Comparison of ENCODE assay signal across 8 mouse cellular contexts in the genomic region with DNA sequence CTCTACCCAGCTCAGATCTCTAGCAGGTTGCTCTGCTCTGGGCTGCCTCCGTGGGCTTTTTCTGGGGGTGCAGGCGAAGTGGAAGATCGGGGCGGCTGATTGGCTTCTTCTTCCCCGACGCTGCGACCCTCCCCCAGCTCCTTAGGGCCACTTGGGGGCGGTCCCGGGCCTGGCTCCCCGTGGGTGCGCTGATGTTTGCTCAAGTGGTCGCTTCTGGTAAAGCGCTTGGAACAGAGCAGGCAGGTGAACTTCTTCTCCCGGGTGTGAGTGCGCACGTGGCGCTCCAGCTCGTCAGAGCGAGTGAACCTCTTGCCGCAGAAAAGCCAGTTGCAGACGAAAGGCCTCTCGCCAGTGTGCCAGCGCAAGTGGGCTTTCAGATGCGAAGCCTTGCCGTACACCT. TPM values are rescaled to one million over a fixed set of nuclear protein-coding genes. Genes with fewer than 3 reads are reported as not detected.
DNase-seq lines count a peak whose midpoint lies in the region; ATAC-seq and TF ChIP-seq lines count a peak whose summit lies in the region.
"Had no signal": no experiment of that assay in that cellular context is flagged by ENCODE, and none has a peak within 500 bp of the region (broad histone marks: within the 10 kb centered on the region; RNA-seq: fewer than 3 reads in every experiment).

No protein-coding gene starts in this region.

- H3K9me3 ChIP-seq in midbrain, embryonic 11.5 days (ENCODE audit: control insufficient read depth, low read length), result no peaks in the 10 kb centered on the region

- H3K27ac ChIP-seq in testis, adult 2 months (ENCODE audit: control insufficient read depth, insufficient read depth, low read depth, low read length), result no peak overlapping the region
- no peak overlapping the region for H3K27ac ChIP-seq in midbrain, embryonic 11.5 days (ENCODE audit: low read depth, low read length)

- no peaks in the 10 kb centered on the region; the same call in 1 of the 2 replicates for H3K36me3 ChIP-seq in testis, adult 2 months (ENCODE audit: control insufficient read depth, insufficient read depth, low read length)
- H3K36me3 ChIP-seq in midbrain, embryonic 11.5 days (ENCODE audit: control insufficient read depth, insufficient read depth, low read length), result no peaks in the 10 kb centered on the region

- DNase-seq in testis, postnatal 10 days (ENCODE audit: low spot score), result no peak
- peak; percentile 58 for DNase-seq in forelimb bud, embryonic 11.5 days (ENCODE audit: low read depth, low spot score)
- DNase-seq in midbrain, embryonic 11.5 days (ENCODE audit: low spot score, missing footprints), result peak; percentile 92
- no peak for DNase-seq in adrenal gland, postnatal 25 days
- DNase-seq in left cerebral cortex, adult 8-10 months (ENCODE audit: low spot score in 2 of 2), result no peak
- no peak for DNase-seq in kidney, adult 11 months

- 4% methylated on average over 25 of the region's 25 CpGs for WGBS in midbrain, embryonic 11.5 days

- H3K4me1 ChIP-seq in testis, adult 2 months (ENCODE audit: control insufficient read depth, insufficient read depth, low read length), result peaks cover 27% of the 10 kb centered on the region
- peaks cover 28% of the 10 kb centered on the region for H3K4me1 ChIP-seq in midbrain, embryonic 11.5 days (ENCODE audit: control insufficient read depth, insufficient read depth, low read length)

- ATAC-seq in midbrain, embryonic 11.5 days (ENCODE audit: low FRiP score), result no peak

- TF ChIP-seq POLR2A in testis, adult 2 months (IDR thresholded peaks at IDR 0.05; ENCODE audit: control insufficient read depth, low read depth, low read length), result no peak

- no peak for TF ChIP-seq CTCF in testis, adult 2 months (IDR thresholded peaks at IDR 0.05; ENCODE audit: control insufficient read depth, insufficient read depth, insufficient replicate concordance, low read depth, low read length)

- H3K4me3 ChIP-seq in testis, adult 2 months (ENCODE audit: control insufficient read depth, low read depth, low read length), result peak overlapping the region; percentile 51
- peak overlapping the region; percentile 6; the same call in 1 of the 2 replicates for H3K4me3 ChIP-seq in midbrain, embryonic 11.5 days (ENCODE audit: low read depth, low read length)

- no peak overlapping the region for H3K9ac ChIP-seq in midbrain, embryonic 11.5 days (ENCODE audit: low read length)

- H3K27me3 ChIP-seq in testis, adult 2 months (ENCODE audit: control insufficient read depth, insufficient read depth, low read length), result peaks cover 3% of the 10 kb centered on the region; the same call in 1 of the 2 replicates
- peaks cover 27% of the 10 kb centered on the region for H3K27me3 ChIP-seq in midbrain, embryonic 11.5 days (ENCODE audit: control insufficient read depth, insufficient read depth, low read length)

- peak overlapping the region; percentile 29 for H3K4me2 ChIP-seq in midbrain, embryonic 11.5 days

RNA-seq across cellular contexts. Expression of a gene that starts 7.6 kb away (rescaled TPM):
- polyA plus RNA-seq in testis, adult 2 months (2012; rRNA removed), result 41.5 and 43.5 TPM in 2 replicates
- polyA plus RNA-seq in midbrain, embryonic 11.5 days (2014; fragmentation: Nextera tagmentation; extraction: Ambion mirVana), result 76.5 and 82.5 TPM in 2 replicates
- 14.4 and 24.0 TPM in 2 replicates for total RNA-seq in adrenal gland, postnatal 25 days (2021)
- total RNA-seq in left cerebral cortex, adult 8-10 months (2022), result 10 to 100 TPM; 20.1 to 25.3 (median 22.2) TPM

RNA-seq across cellular contexts. Expression of a gene that starts 8.9 kb away (rescaled TPM):
- 0.06 TPM in 1 of 2 replicates, not detected in the other for polyA plus RNA-seq in testis, adult 2 months (2012; rRNA removed)
- polyA plus RNA-seq in midbrain, embryonic 11.5 days (2014; fragmentation: Nextera tagmentation; extraction: Ambion mirVana), result 0.51 and 0.90 TPM in 2 replicates
- 0.15 TPM in 1 of 2 replicates, not detected in the other for total RNA-seq in adrenal gland, postnatal 25 days (2021)
- total RNA-seq in left cerebral cortex, adult 8-10 months (2022), result 1 to 10 TPM in 2 of 4 experiments, under 1 TPM in 2; 0.82 to 1.6 (median 1.0) TPM
- polyA plus RNA-seq: spleen, adult 2 months had no signal

RNA-seq across cellular contexts. Expression of a gene that starts 26.6 kb away (rescaled TPM):
- 30.3 and 34.3 TPM in 2 replicates for polyA plus RNA-seq in testis, adult 2 months (2012; rRNA removed)
- 97.8 and 99.5 TPM in 2 replicates for polyA plus RNA-seq in midbrain, embryonic 11.5 days (2014; fragmentation: Nextera tagmentation; extraction: Ambion mirVana)
- total RNA-seq in adrenal gland, postnatal 25 days (2021), result 72.4 and 77.8 TPM in 2 replicates
- total RNA-seq in left cerebral cortex, adult 8-10 months (2022), result 10 to 100 TPM; 59.3 to 63.4 (median 61.9) TPM

RNA-seq across cellular contexts. Expression of a gene that starts 32.2 kb away (rescaled TPM):
- polyA plus RNA-seq in testis, adult 2 months (2012; rRNA removed), result 296 and 331 TPM in 2 replicates
- 404 and 408 TPM in 2 replicates for polyA plus RNA-seq in midbrain, embryonic 11.5 days (2014; fragmentation: Nextera tagmentation; extraction: Ambion mirVana)
- 379 TPM in 2 replicates for total RNA-seq in adrenal gland, postnatal 25 days (2021)
- 100 to 1,000 TPM; 457 to 497 (median 483) TPM for total RNA-seq in left cerebral cortex, adult 8-10 months (2022)

RNA-seq across cellular contexts. Expression of a gene that starts 47.8 kb away (rescaled TPM):
- polyA plus RNA-seq in testis, adult 2 months (2012; rRNA removed), result 17.0 and 18.5 TPM in 2 replicates
- polyA plus RNA-seq in midbrain, embryonic 11.5 days (2014; fragmentation: Nextera tagmentation; extraction: Ambion mirVana), result 11.2 and 11.7 TPM in 2 replicates
- 49.9 and 82.8 TPM in 2 replicates for total RNA-seq in adrenal gland, postnatal 25 days (2021)
- total RNA-seq in left cerebral cortex, adult 8-10 months (2022), result 10 to 100 TPM; 30.3 to 44.7 (median 38.7) TPM

Comparison
In these comparisons a context has a peak if more than half of its experiments do, and no peak if none do; other contexts are left out.
1. DNase-seq: peak in forelimb bud, embryonic 11.5 days (single experiment) and midbrain, embryonic 11.5 days (single experiment); none in testis, postnatal 10 days (single experiment), adrenal gland, postnatal 25 days (single experiment), left cerebral cortex, adult 8-10 months (0 of 2) and kidney, adult 11 months (single experiment).